Mouse (Mus musculus): ENCODE results near the gene Tmsb10. TPM values are rescaled to one million over a fixed set of nuclear protein-coding genes. Genes with fewer than 3 reads are reported as not detected.

The Tmsb10 gene
- 10 to 100 TPM; 30.1 to 67.9 TPM for total RNA-seq (2021)
- long read RNA-seq, experiment 1, transcript Tmsb10-203 (3 exons, 570 nt) = major isoform, 74 of 101 reads
- long read RNA-seq, experiment 1, transcript Tmsb10-202 (2 exons, 690 nt) = minor isoform, 27 of 101 reads
- long read RNA-seq, experiment 1, partial matches to known transcripts = 0 of 101 reads
- long read RNA-seq, experiment 1, other reads (novel, unspliced or antisense) = 0 of 101 reads
- long read RNA-seq, experiment 2, transcript Tmsb10-202 (2 exons, 690 nt) = minor isoform, 17 of 50 reads
- long read RNA-seq, experiment 2, transcript Tmsb10-203 (3 exons, 570 nt) = major isoform, 32 of 50 reads
- long read RNA-seq, experiment 2, partial matches to known transcripts = 1 of 50 reads
- long read RNA-seq, experiment 2, other reads (novel, unspliced or antisense) = 0 of 50 reads

GRCm38 (mm10) chr6:72958662-72959071, at the start of gene Tmsb10:
TSS of gene Tmsb10 (minus strand) at chr6:72958748.
- peak within 1 kb of the TSS; percentile 92 for H3K4me3 ChIP-seq
- intact Hi-C loops (cut with DNase I) = no loop called here
- H3K27ac ChIP-seq = peak within 1 kb of the TSS; percentile 93
- no peak for TF ChIP-seq CTCF (IDR thresholded peaks at IDR 0.05)
- no peak for DNase-seq

DNA sequence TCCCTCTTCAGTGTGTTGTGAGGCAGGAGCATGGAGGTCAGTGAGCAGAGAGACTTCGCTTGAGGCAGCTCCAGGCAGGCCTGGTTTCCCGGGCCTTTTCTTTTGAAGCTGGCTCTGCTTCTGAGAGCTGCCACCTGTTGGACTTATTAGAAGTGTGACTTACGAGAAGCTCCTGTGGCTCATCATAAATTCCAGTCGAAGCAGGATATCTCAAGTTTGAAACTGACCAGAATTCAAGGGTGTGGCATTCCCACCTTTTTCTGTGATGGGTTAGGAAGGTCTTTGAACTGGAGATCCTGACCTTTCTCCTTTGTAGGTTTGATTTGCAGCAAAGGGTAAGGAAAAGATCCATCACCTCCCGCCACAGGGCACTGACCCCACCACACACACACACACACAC, 45.1 kb upstream of the Tmsb10 start:
- Histone ChIP-seq H3K27ac (no peak overlapping the region), H3K4me3 (no peak overlapping the region)
- no peak for DNase-seq
- no peak for TF ChIP-seq CTCF (IDR thresholded peaks at IDR 0.05)
- intact Hi-C loops (cut with DNase I) = no loop called here

GRCm38 (mm10) chr6:73002391-73002790, 43.8 kb upstream of the Tmsb10 start:
- intact Hi-C loops (cut with DNase I) = no loop called here
- TF ChIP-seq CTCF (IDR thresholded peaks at IDR 0.05) = no peak

DNA sequence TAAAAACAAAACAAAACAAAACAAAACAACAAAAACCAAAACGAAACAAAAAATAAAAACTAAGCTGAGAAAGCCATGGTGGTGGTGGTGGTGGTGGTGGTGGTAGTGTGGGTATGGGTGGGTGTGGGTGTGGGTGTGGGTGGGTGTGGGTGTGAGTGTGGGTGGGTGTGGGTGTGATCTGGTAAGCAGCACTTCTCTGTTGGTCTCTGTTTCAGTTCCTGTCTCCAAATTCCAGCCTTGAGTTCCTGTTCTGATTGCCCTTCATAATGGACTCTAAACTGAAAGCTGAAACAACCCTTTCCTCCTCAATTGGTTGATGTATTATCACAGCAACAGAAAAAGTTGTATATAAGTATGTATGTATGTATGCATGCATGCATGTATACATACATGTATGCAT, 40.3 kb upstream of the Tmsb10 start:
- no peak overlapping the region for H3K27ac ChIP-seq
- no peak for DNase-seq
- TF ChIP-seq CTCF (IDR thresholded peaks at IDR 0.05) = no peak
- intact Hi-C loops (cut with DNase I) = no loop called here
- no peak overlapping the region for H3K4me3 ChIP-seq

More at GRCm38 (mm10) chr6:73002391-73002790, 43.8 kb upstream of the Tmsb10 start:
- no peak for DNase-seq
- Histone ChIP-seq H3K27ac (no peak overlapping the region), H3K4me3 (no peak overlapping the region)

DNA sequence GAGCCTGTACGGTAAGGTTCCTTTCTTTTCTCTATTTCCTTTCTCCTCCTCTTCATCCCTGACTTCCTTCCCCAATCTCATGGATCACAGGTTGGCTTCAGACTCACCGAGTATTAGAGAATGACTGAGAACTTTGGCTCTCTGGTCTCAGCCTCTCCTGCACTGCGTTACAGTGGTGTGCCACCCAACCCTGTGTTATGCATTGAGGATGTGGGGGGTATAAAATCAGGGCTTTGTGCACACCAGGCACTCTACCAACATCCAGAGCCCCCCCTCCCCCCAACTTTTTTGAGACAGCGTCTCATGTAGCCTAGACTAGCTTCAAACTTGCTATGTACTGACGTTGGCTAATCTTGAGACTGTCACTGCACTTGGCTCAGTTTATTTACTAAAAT, 35.1 kb upstream of the Tmsb10 start:
- Histone ChIP-seq H3K27ac (no peak overlapping the region), H3K4me3 (no peak overlapping the region)
- no peak for TF ChIP-seq CTCF (IDR thresholded peaks at IDR 0.05)
- intact Hi-C loops (cut with DNase I) = no loop called here
- DNase-seq = no peak

DNA sequence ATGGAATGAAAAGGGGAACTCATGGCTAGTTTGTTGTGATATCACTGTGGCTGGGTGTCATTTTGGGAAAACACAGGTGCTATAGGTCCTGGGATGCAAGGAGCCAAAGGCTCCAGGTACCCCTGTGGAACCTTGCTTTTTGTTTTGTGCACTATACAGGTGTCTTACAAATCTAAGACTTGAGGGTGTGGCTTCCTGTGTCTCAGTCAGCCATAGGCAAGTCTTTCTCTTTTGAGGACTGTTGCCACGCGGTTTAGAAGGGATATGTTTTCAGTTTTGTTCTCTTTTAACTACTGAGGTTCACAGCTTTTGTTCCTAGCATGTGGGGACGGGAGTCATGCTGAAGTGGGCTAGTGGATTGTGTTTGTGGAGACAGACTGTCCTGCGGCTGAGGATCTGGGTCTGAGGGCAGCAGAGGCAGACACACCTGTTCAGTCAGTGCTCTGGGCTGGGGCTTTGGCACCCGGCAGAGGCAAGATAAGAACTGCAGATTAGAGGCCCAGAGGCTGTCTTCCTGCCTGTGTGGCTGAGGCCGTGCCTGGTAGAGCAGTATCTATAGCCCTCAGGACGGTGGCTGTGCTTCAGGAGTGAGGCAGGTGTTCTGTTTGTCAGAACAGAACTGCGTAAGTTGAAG, 34.6 kb upstream of the Tmsb10 start:
- TF ChIP-seq CTCF (IDR thresholded peaks at IDR 0.05) = no peak
- intact Hi-C loops (cut with DNase I) = no loop called here
- DNase-seq = no peak
- Histone ChIP-seq H3K27ac (no peak overlapping the region), H3K4me3 (no peak overlapping the region)

DNA sequence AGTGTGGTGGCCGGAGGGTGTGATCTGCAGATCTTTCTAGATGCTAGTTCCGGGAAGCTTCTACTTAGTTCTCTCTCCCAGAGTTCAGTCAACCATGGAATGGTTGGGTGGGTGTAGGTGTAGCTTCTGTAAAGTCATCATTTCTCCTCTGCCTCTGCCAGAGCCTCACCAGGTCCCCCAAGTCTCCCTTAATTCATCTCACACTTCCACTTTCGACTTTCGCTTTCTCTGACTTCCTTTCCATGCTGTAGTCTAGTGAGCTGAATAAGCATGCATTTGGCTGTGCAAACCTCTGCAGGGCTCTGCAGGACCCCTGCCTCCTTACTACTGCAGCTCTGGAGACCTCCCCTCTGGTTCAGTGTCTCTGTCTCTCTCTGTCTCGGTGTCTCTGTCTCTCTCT, 31.7 kb upstream of the Tmsb10 start:
- no peak for TF ChIP-seq CTCF (IDR thresholded peaks at IDR 0.05)
- peak overlapping the region; percentile 37 for H3K4me3 ChIP-seq
- no peak for DNase-seq
- intact Hi-C loops (cut with DNase I) = no loop called here
- no peak overlapping the region for H3K27ac ChIP-seq

- no peak for TF ChIP-seq CTCF (IDR thresholded peaks at IDR 0.05)
- Histone ChIP-seq H3K27ac (no peak overlapping the region), H3K4me3 (no peak overlapping the region)
- intact Hi-C loops (cut with DNase I) = no loop called here
- DNase-seq = no peak
Measured at GRCm38 (mm10) chr6:72989028-72989736, 30.6 kb upstream of the Tmsb10 start.

GRCm38 (mm10) chr6:72982506-72982905, 24.0 kb upstream of the Tmsb10 start:
- H3K4me3 ChIP-seq = no peak overlapping the region
- intact Hi-C loops (cut with DNase I) = no loop called here
- TF ChIP-seq CTCF (IDR thresholded peaks at IDR 0.05) = no peak
- H3K27ac ChIP-seq = peak overlapping the region; percentile 78
- no peak for DNase-seq

- no peak for DNase-seq
- Histone ChIP-seq H3K27ac (peak overlapping the region; percentile 78), H3K4me3 (peak overlapping the region; percentile 48)
- no peak for TF ChIP-seq CTCF (IDR thresholded peaks at IDR 0.05)
- intact Hi-C loops (cut with DNase I) = no loop called here
Measured at GRCm38 (mm10) chr6:72981851-72982250, 23.3 kb upstream of the Tmsb10 start.

DNA sequence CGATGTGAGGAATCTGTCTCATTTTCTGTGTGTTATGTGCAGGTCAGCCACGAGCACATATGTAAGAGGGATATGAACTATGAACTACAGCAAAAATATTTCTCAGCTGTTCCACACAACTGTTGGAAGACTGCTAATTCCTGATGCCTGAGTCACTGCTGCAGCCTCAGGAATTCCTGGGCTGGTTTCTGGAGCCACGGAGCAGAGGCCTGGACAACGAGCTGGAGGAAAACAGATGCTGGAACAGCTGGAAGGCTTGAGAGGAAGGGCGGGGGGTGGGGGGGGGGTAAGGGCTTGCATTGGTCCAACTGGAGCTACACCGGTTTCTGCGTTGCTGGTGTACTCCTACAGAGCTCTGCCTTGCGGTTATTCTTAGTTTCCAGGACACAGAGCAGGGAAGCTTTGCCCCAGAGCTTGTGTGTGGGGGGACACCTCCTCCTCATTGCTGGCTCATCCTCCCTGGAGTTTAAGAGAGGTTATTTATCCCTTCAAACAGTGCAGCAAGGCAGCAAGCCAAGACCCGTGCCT, 22.6 kb upstream of the Tmsb10 start:
- intact Hi-C loops (cut with DNase I) = no loop called here
- peak overlapping the region; percentile 48 for H3K4me3 ChIP-seq
- TF ChIP-seq CTCF (IDR thresholded peaks at IDR 0.05) = no peak
- DNase-seq = peak; percentile 66
- peak overlapping the region; percentile 78 for H3K27ac ChIP-seq

DNA sequence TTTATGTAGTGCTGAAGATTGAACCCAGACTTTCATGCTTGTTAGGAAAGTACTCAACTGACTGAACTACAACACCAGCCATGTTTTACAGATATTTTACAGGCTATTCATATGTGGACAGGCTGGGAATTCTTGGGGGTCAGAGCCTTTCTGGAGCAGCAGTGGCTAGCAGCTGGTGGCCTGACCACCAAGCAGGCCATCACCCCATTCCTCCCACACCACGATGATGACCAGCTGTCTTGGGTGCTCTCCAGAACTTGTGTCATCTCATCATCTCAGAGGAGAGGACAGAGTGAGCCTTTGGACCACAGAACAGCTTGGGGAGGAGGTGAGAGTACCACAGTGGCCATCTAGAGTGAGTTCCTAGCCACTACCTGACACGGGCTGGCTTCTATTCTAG, 18.3 kb upstream of the Tmsb10 start:
- TF ChIP-seq CTCF (IDR thresholded peaks at IDR 0.05) = no peak
- H3K27ac ChIP-seq = no peak overlapping the region
- peak; percentile 46 for DNase-seq
- intact Hi-C loops (cut with DNase I) = no loop called here
- no peak overlapping the region for H3K4me3 ChIP-seq

GRCm38 (mm10) chr6:72971074-72971473, 12.5 kb upstream of the Tmsb10 start:
- intact Hi-C loops (cut with DNase I) = no loop called here
- Histone ChIP-seq H3K4me3 (no peak overlapping the region), H3K27ac (no peak overlapping the region)
- no peak for DNase-seq
- no peak for TF ChIP-seq CTCF (IDR thresholded peaks at IDR 0.05)
